ENCODE assay signal across 10 mouse cellular contexts in the genomic region with DNA sequence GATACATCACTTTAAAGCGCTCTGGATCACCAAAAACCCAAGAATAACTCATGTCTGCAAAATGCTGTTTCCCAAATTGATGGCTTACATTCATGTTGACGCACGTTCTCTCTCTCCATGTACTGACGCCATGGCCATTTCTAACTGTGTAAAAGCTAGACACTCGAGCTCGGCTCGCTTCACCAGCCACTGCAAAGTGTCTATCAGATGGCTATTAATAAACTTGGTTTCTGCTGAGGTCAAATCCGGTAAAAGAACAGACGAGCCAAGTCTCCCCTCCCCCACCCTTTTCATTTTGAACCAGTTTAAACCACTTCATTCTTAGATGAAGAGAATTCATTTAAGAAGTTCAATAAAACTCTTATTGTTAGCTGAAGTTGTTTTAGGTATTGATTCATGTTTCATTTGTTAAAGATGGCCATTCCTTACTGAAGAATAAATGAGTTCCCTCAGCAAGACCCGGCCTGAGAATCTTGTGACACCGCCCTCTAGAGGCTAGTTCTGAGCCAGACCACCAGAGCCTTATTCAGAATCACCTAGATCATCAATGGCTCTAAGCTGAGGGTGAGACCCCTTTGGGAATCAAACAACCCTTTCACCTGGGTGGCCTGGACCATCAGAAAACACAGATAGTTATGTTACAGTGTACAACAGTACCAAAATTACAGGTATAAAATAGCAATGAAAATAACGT. TPM values are rescaled to one million over a fixed set of nuclear protein-coding genes. Genes with fewer than 3 reads are reported as not detected.
A peak's percentile ranks its signal among the peaks of the same experiment; 100 is the strongest.
DNase-seq lines count a peak whose midpoint lies in the region; ATAC-seq and TF ChIP-seq lines count a peak whose summit lies in the region.
"Had no signal": no experiment of that assay in that cellular context is flagged by ENCODE, and none has a peak within 500 bp of the region (broad histone marks: within the 10 kb centered on the region; RNA-seq: fewer than 3 reads in every experiment).

No protein-coding gene starts in this region.

- DNase-seq in hindbrain, embryonic 11.5 days (ENCODE audit: low spot score), result peak; percentile 27
- DNase-seq in thymus, adult 2 months, result peak; percentile 14
- no peak for DNase-seq in thymus, adult 18-20 months
- DNase-seq in thymus, postnatal 4 days, result peak; percentile 46
- no peak for DNase-seq in left cerebral cortex, adult 9 months (ENCODE audit: low spot score in 2 of 2)

- H3K9me3 ChIP-seq in hindbrain, embryonic 11.5 days (ENCODE audit: control insufficient read depth, low read length), result no peaks in the 10 kb centered on the region
- H3K9me3 ChIP-seq in hindbrain, embryonic 13.5 days, result no peaks in the 10 kb centered on the region

- 71% methylated on average over 12 of the region's 12 CpGs for WGBS in hindbrain, embryonic 11.5 days
- 78% methylated on average over 12 of the region's 12 CpGs for WGBS in hindbrain, embryonic 13.5 days
- 68% methylated on average over 12 of the region's 12 CpGs for WGBS in thymus, adult 2 months

- no peaks in the 10 kb centered on the region for H3K36me3 ChIP-seq in hindbrain, embryonic 11.5 days (ENCODE audit: control insufficient read depth, insufficient read depth, low read length)
- no peaks in the 10 kb centered on the region for H3K36me3 ChIP-seq in hindbrain, embryonic 13.5 days
- no peaks in the 10 kb centered on the region for H3K36me3 ChIP-seq in thymus, adult 2 months (ENCODE audit: control insufficient read depth, insufficient read depth, low read length)

- no peak for ATAC-seq in hindbrain, embryonic 11.5 days (ENCODE audit: low FRiP score)
- no peak for ATAC-seq in hindbrain, embryonic 13.5 days (ENCODE audit: low FRiP score)
- ATAC-seq in granulocyte monocyte progenitor cell, adult 5-6 weeks (replicated peaks; ENCODE audit: poor library complexity, severe bottlenecking), result peak; percentile 54; the same call in 1 of the 2 replicates
- no peak for ATAC-seq in erythroid progenitor cell, adult 5-6 weeks (replicated peaks; ENCODE audit: low FRiP score, poor library complexity, severe bottlenecking)

- H3K27ac ChIP-seq in hindbrain, embryonic 11.5 days (ENCODE audit: low read depth, low read length), result no peak overlapping the region
- no peak overlapping the region for H3K27ac ChIP-seq in hindbrain, embryonic 13.5 days
- H3K27ac ChIP-seq in thymus, adult 2 months (ENCODE audit: control insufficient read depth, insufficient read depth, low read length), result no peak overlapping the region

- no peak overlapping the region for H3K9ac ChIP-seq in hindbrain, embryonic 11.5 days (ENCODE audit: low read depth, low read length)
- H3K9ac ChIP-seq in hindbrain, embryonic 13.5 days, result no peak overlapping the region

- H3K4me2 ChIP-seq in hindbrain, embryonic 11.5 days (replicated peaks; ENCODE audit: low read depth, low read length), result no peak overlapping the region
- no peak overlapping the region for H3K4me2 ChIP-seq in hindbrain, embryonic 13.5 days

- H3K27me3 ChIP-seq in hindbrain, embryonic 11.5 days (ENCODE audit: control insufficient read depth, insufficient read depth, low read length), result no peaks in the 10 kb centered on the region
- H3K27me3 ChIP-seq in hindbrain, embryonic 13.5 days, result no peaks in the 10 kb centered on the region
- no peaks in the 10 kb centered on the region for H3K27me3 ChIP-seq in thymus, adult 2 months (ENCODE audit: control insufficient read depth, insufficient read depth, low read length)

- TF ChIP-seq CTCF in thymus, adult 2 months (IDR thresholded peaks at IDR 0.05; ENCODE audit: borderline replicate concordance, control insufficient read depth, extremely low read depth, insufficient read depth, low read length, poor library complexity), result no peak

- no peak for TF ChIP-seq POLR2A in thymus, adult 2 months (IDR thresholded peaks at IDR 0.05; ENCODE audit: control insufficient read depth, extremely low read depth, insufficient read depth, low read length, poor library complexity)

- H3K4me3 ChIP-seq in hindbrain, embryonic 11.5 days (ENCODE audit: low read depth, low read length), result no peak overlapping the region
- H3K4me3 ChIP-seq in hindbrain, embryonic 13.5 days, result no peak overlapping the region
- H3K4me3 ChIP-seq in thymus, adult 2 months (ENCODE audit: control insufficient read depth, insufficient read depth, low read length), result no peak overlapping the region

- H3K4me1 ChIP-seq in hindbrain, embryonic 11.5 days (replicated peaks; ENCODE audit: control insufficient read depth, insufficient read depth, low read length), result no peaks in the 10 kb centered on the region; the same call in 1 of the 2 replicates
- peaks cover 12% of the 10 kb centered on the region for H3K4me1 ChIP-seq in hindbrain, embryonic 13.5 days (replicated peaks)
- no peaks in the 10 kb centered on the region for H3K4me1 ChIP-seq in thymus, adult 2 months (replicated peaks; ENCODE audit: control insufficient read depth, insufficient read depth, low read length)

RNA-seq across cellular contexts. Expression of gene Ntsr2, which starts 14.0 kb away (rescaled TPM):
- 0.09 TPM in 1 of 2 replicates, not detected in the other for polyA plus RNA-seq in hindbrain, embryonic 11.5 days (2014; fragmentation: Nextera tagmentation; extraction: Ambion mirVana)
- 0.65 and 1.1 TPM in 2 replicates for polyA plus RNA-seq in hindbrain, embryonic 13.5 days (2015; fragmentation: Nextera tagmentation; extraction: Ambion mirVana)
- 0.36 and 3.0 TPM in 2 replicates for polyA plus RNA-seq in thymus, adult 2 months (2012; rRNA removed)
- total RNA-seq in granulocyte monocyte progenitor cell, adult 5-6 weeks (2014; fragmentation: Nextera tagmentation), result not detected in 2 replicates
- total RNA-seq in granulocyte monocyte progenitor cell, adult 5-6 weeks (2017), result not detected in 2 replicates
- total RNA-seq in erythroid progenitor cell, adult 5-6 weeks (2015; ENCODE audit: low replicate concordance), result not detected in 2 replicates
- total RNA-seq in erythroid progenitor cell, adult 5-6 weeks (2017; ENCODE audit: low replicate concordance), result not detected in 2 replicates
- total RNA-seq: megakaryocyte, adult 5-6 weeks had no signal
- polyA plus RNA-seq: embryonic facial prominence, embryonic 11.5 days had no signal

RNA-seq across cellular contexts. Expression of gene Lpin1, which starts 28.5 kb away (rescaled TPM):
- polyA plus RNA-seq in hindbrain, embryonic 11.5 days (2014; fragmentation: Nextera tagmentation; extraction: Ambion mirVana), result 11.0 and 13.3 TPM in 2 replicates
- polyA plus RNA-seq in hindbrain, embryonic 13.5 days (2015; fragmentation: Nextera tagmentation; extraction: Ambion mirVana), result 18.3 and 19.9 TPM in 2 replicates
- 24.2 and 24.3 TPM in 2 replicates for polyA plus RNA-seq in thymus, adult 2 months (2012; rRNA removed)
- total RNA-seq in granulocyte monocyte progenitor cell, adult 5-6 weeks (2014; fragmentation: Nextera tagmentation), result 2.2 and 10.2 TPM in 2 replicates
- total RNA-seq in granulocyte monocyte progenitor cell, adult 5-6 weeks (2017), result 2.4 and 4.5 TPM in 2 replicates
- total RNA-seq in erythroid progenitor cell, adult 5-6 weeks (2015; ENCODE audit: low replicate concordance), result 10.1 and 10.9 TPM in 2 replicates
- total RNA-seq in erythroid progenitor cell, adult 5-6 weeks (2017; ENCODE audit: low replicate concordance), result 12.2 and 20.9 TPM in 2 replicates

Comparison
In these comparisons a context has a peak if more than half of its experiments do, and no peak if none do; other contexts are left out.
1. DNase-seq: peak in hindbrain, embryonic 11.5 days (single experiment), thymus, adult 2 months (single experiment) and thymus, postnatal 4 days (single experiment); none in thymus, adult 18-20 months (0 of 2) and left cerebral cortex, adult 9 months (0 of 2).